Mouse (Mus musculus) limb, embryonic 11.5 days (tissue): Measurements from ENCODE around the gene Xpo1. TPM values are rescaled to one million over a fixed set of nuclear protein-coding genes. Genes with fewer than 3 reads are reported as not detected.

Experiments
- ATAC-seq: fragments of 200-750 bp; cut with Nextera tagmentation; 2 replicates; pipeline ENCODE4 v1.8.0; 2017; ENCODE audit warnings: low read depth; ENCODE audit not compliant: insufficient number of reproducible peaks, low FRiP score, low TSS enrichment
- DNase-seq: peaks from one replicate; pipeline ENCODE4 v3.0.0-alpha.2; 2015; ENCODE audit warnings: low spot score
- H3K27ac ChIP-seq: fragments of 300-500 bp; sonication (generic); replicated peaks from 2 replicates; pipeline ENCODE4 v1.5.1; 2014; ENCODE audit warnings: low read depth, mild to moderate bottlenecking, low read length
- H3K27me3 ChIP-seq: fragments of 300-500 bp; sonication (generic); 2 replicates; pipeline ENCODE4 v1.6.1; 2014; ENCODE audit warnings: mild to moderate bottlenecking, low read length, mixed read lengths; ENCODE audit not compliant: control insufficient read depth, insufficient read depth
- H3K36me3 ChIP-seq: fragments of 300-500 bp; sonication (generic); 2 replicates; pipeline ENCODE4 v1.6.1; 2014; ENCODE audit warnings: mild to moderate bottlenecking, low read length, moderate library complexity, mixed read lengths; ENCODE audit not compliant: control insufficient read depth, insufficient read depth
- H3K4me1 ChIP-seq: fragments of 300-500 bp; sonication (generic); 2 replicates; pipeline ENCODE4 v1.6.1; 2014; ENCODE audit warnings: low read length, mixed read lengths; ENCODE audit not compliant: control insufficient read depth, insufficient read depth
- H3K4me2 ChIP-seq: fragments of 300-500 bp; sonication (generic); 2 replicates; pipeline ENCODE4 v1.6.1; 2014; ENCODE audit warnings: low read depth, mild to moderate bottlenecking, moderate library complexity; ENCODE audit not compliant: severe bottlenecking
- H3K4me3 ChIP-seq: fragments of 300-500 bp; sonication (generic); 2 replicates; pipeline ENCODE4 v1.5.1; 2014; ENCODE audit warnings: low read depth, low read length
- H3K9ac ChIP-seq: fragments of 300-500 bp; sonication (generic); 2 replicates; pipeline ENCODE4 v1.6.1; 2014; ENCODE audit warnings: mild to moderate bottlenecking, low read length
- H3K9me3 ChIP-seq: fragments of 300-500 bp; sonication (generic); 2 replicates; pipeline ENCODE4 v1.6.1; 2016; ENCODE audit warnings: low read length; ENCODE audit not compliant: control insufficient read depth
- WGBS: fragments of 180-500 bp; shearing (Covaris S2); extraction: QIAGEN DNeasy Blood & Tissue Kit; methylation state at CpG from one replicate; pipeline ENCODE4 v1.1.7; 2014; 5-methylcytosine and 5-hydroxymethylcytosine counted together
- polyA plus RNA-seq: library from polyadenylated mRNA; unstranded; fragments of >200 nt; fragmentation: Nextera tagmentation; extraction: Ambion mirVana; gene quantifications from 2 replicates; pipeline ENCODE4 v1.2.1, GENCODE M21; 2014

Xpo1 gene
- polyA plus RNA-seq, 1 experiment from 2014 or later = 179 TPM

DNA sequence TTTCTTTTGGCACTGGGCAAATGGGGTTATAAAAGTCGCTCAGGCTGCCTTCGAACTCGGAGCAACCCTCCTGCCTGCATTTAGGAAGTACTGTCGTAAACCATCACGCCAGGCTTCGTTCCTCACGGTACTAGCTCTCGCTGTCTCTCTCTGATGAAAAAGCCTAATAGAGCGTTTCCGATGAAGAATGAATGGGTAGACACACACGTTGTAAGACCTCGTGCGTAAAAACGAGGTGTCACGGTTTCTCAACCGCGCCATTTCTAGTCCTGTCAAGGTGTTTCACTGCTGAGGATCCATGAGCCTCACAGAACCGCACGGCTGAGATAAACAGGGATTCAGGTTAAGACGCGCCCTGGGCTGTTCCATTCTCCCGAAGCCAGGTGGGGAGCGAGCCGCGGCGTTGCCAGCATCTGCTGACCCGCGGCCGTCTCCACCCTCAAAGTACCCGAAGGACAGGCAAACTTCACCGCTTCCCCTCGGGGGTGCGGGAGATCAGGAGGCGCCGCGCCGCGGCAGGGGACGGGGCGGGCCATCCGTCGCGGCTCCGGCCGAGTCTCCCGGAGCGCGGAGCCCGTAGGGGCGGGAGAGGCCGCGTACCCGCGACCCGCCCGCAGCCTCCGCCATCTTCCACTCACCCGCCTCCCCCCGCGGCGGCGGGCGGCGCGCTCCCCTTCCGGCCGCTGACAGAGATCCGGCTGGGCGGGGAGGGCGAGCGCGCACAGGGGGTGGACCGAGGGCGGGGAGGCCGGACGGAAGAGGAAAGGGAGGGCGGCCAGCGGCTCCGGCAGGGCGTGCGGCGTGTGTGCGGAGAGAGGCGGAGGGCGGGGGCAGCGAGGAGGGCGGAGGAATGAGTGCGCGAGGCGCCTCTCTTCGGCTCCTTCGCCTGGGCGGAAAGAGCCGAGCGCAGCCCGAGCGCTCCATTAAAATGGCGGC lies 50.1 kb downstream of the Xpo1 start:
- Histone ChIP-seq H3K4me2 (peak overlapping the region; percentile 46), H3K9me3 (no peaks in the 10 kb centered on the region), H3K27me3 (no peaks in the 10 kb centered on the region), H3K4me1 (0 out of 2 replicates have a peak, but pooled peaks cover 2% of the 10 kb centered on the region), H3K4me3 (peak overlapping the region; percentile 80), H3K36me3 (no peaks in the 10 kb centered on the region), H3K9ac (peak overlapping the region; percentile 94), H3K27ac (peak overlapping the region; percentile 97)
- DNase-seq (peak; percentile 96), ATAC-seq (peak; percentile 98)
- under 1% methylated on average over 62 of the region's 98 CpGs for WGBS

DNA sequence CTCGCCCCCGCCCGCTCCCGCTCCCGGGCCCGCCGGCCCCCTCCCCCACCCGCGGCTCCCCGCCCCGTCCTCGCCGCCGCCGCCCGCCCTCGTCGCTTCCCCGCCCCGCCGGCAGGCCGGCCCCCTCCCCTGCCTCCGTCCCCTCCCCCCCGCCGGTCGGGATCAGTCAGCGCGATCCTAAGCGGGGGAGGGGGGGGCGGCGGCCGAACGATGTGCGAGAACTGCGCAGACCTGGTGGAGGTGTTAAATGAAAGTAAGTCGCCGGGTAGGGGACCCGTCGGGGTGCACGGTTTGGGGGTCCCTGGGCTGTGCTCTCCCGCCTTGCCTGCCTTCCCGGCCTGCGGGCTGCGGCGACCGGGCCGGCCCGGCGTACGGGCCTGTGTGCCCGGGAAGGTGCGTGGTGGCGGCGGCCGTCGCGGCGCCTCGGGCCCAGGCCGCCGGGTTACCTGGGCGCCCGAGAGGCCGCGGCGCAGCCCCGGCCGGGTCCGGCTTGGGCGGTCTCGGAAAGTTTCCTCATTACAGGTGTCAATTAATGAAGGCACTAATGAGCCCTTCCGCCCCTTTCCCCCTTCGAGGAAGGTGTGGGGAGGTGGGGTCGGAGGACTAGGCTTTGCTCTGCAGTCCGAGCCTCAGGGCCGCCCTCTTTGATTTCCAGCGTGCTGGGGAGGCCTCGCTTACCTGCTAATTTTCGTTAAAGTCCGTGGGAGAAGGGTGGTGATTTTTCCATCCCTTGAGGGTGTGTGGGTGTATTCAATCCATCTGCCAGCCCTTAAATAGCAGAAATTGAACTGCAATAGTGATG lies 51.1 kb downstream of the Xpo1 start, which contains the start of gene Usp34:
Gene Usp34 (plus strand): TSS at position 132 of the 802 bp plus-strand sequence.
- DNase-seq (peak; percentile 80), ATAC-seq (peak; percentile 72)
- Histone ChIP-seq H3K27me3 (no peaks in the 10 kb centered on the region), H3K4me3 (peak within 1 kb of the TSS; percentile 80), H3K4me2 (peak within 1 kb of the TSS; percentile 48), H3K4me1 (0 out of 2 replicates have a peak, but pooled peaks cover 2% of the 10 kb centered on the region), H3K9me3 (no peaks in the 10 kb centered on the region), H3K9ac (peak within 1 kb of the TSS; percentile 94), H3K27ac (peak within 1 kb of the TSS; percentile 97), H3K36me3 (no peaks in the 10 kb centered on the region)
- under 1% methylated on average over 40 of the region's 80 CpGs for WGBS

- Histone ChIP-seq H3K4me3 (peak overlapping the region; percentile 80), H3K4me2 (peak overlapping the region; percentile 48), H3K27me3 (no peaks in the 10 kb centered on the region), H3K36me3 (no peaks in the 10 kb centered on the region; the same call in 1 of the 2 replicates), H3K9me3 (no peaks in the 10 kb centered on the region), H3K4me1 (0 out of 2 replicates have a peak, but pooled peaks cover 2% of the 10 kb centered on the region), H3K27ac (peak overlapping the region; percentile 97), H3K9ac (peak overlapping the region; percentile 94)
- ATAC-seq (no peak), DNase-seq (no peak)
- 4% methylated on average over 6 of the region's 6 CpGs for WGBS
These were observed 51.7 kb downstream of the Xpo1 start for GRCm38 (mm10) chr11:23307566-23307920.

- H3K9me3 ChIP-seq = no peaks in the 10 kb centered on the region
- no peak for ATAC-seq
- WGBS = 95% methylated on average over 1 of the region's 1 CpGs
- H3K4me2 ChIP-seq = no peak overlapping the region
- H3K9ac ChIP-seq = no peak overlapping the region
- H3K4me1 ChIP-seq = no peaks in the 10 kb centered on the region
- no peak for DNase-seq
- no peaks in the 10 kb centered on the region; the same call in 1 of the 2 replicates for H3K36me3 ChIP-seq
- no peaks in the 10 kb centered on the region for H3K27me3 ChIP-seq
- H3K4me3 ChIP-seq = no peak overlapping the region
- no peak overlapping the region for H3K27ac ChIP-seq
These were observed 57.7 kb downstream of the Xpo1 start for GRCm38 (mm10) chr11:23313496-23313895.

DNA sequence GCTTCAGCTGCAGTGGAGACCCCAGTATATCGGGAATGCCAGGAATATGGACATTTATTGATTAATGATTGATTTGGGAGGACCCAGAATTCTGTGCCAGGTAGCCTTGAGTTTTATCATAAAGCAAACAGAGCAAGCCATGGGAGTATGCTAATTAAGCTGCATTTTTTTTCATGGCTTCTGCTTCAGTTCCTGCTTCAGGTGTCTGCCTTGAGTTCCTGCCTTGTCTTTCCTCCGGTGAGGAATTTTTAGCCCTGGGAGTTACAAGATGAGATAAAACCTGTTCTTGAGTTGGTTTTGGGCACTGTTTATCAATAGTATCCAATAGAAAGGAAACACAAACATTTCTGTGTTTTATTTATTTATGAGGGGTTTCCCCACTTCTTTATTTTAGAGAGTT lies 73.6 kb downstream of the Xpo1 start:
- H3K4me2 ChIP-seq = no peak overlapping the region
- no peaks in the 10 kb centered on the region for H3K9me3 ChIP-seq
- H3K9ac ChIP-seq = no peak overlapping the region
- no peaks in the 10 kb centered on the region for H3K27me3 ChIP-seq
- ATAC-seq (no peak), DNase-seq (no peak)
- no peak overlapping the region for H3K27ac ChIP-seq
- no peaks in the 10 kb centered on the region for H3K36me3 ChIP-seq
- no peaks in the 10 kb centered on the region for H3K4me1 ChIP-seq
- no peak overlapping the region for H3K4me3 ChIP-seq
- 94% methylated on average over 2 of the region's 2 CpGs for WGBS

DNA sequence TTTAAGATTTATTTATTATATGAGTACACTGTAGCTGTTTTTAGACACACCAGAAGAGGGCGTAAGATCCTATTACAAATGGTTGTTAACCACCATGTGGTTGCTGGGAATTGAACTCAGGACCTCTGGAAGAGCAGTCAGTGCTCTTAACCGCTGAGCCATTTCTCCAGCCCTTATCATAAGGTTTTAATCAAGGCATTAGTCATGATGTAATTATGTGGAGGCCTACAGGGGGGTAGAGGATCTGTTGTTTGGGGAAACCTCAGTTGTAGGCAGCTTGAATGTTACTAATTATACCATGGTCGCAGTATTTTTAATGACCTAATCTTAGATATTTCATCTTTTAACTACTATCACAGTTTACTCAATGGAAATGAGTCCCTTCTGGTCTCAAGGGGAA lies 76.3 kb downstream of the Xpo1 start:
- H3K4me1 ChIP-seq = no peaks in the 10 kb centered on the region
- no peak overlapping the region for H3K27ac ChIP-seq
- no peak overlapping the region for H3K4me3 ChIP-seq
- no peak overlapping the region for H3K9ac ChIP-seq
- no peak overlapping the region for H3K4me2 ChIP-seq
- DNase-seq = no peak
- no peak for ATAC-seq
- WGBS = 58% methylated on average over 3 of the region's 3 CpGs
- H3K27me3 ChIP-seq = no peaks in the 10 kb centered on the region
- H3K36me3 ChIP-seq = no peaks in the 10 kb centered on the region
- H3K9me3 ChIP-seq = no peaks in the 10 kb centered on the region

GRCm38 (mm10) chr11:23335160-23335559 lies 79.3 kb downstream of the Xpo1 start:
- Histone ChIP-seq H3K27me3 (no peaks in the 10 kb centered on the region), H3K36me3 (peaks cover 3% of the 10 kb centered on the region; the same call in 1 of the 2 replicates), H3K4me2 (no peak overlapping the region), H3K4me3 (no peak overlapping the region), H3K9me3 (no peaks in the 10 kb centered on the region), H3K27ac (no peak overlapping the region), H3K4me1 (no peaks in the 10 kb centered on the region), H3K9ac (no peak overlapping the region)
- no peak for DNase-seq
- 78% methylated on average over 1 of the region's 1 CpGs for WGBS
- ATAC-seq = no peak
